Mouse (Mus musculus) heart, embryonic 10.5 days (tissue): Measurements from ENCODE around the gene C87436. TPM values are rescaled to one million over a fixed set of nuclear protein-coding genes. Genes with fewer than 3 reads are reported as not detected.

Experiments used
- DNase-seq: peaks from one replicate; pipeline ENCODE4 v3.0.0-alpha.2; 2017; ENCODE audit warnings: low spot score
- H3K27ac ChIP-seq: fragments of 300-500 bp; sonication (generic); 2 replicates; pipeline ENCODE4 v1.5.1; 2016; ENCODE audit warnings: mild to moderate bottlenecking
- H3K27me3 ChIP-seq: fragments of 300-500 bp; sonication (generic); 2 replicates; pipeline ENCODE4 v1.6.1; 2016; ENCODE audit warnings: mild to moderate bottlenecking; ENCODE audit not compliant: poor library complexity, insufficient read depth, severe bottlenecking
- H3K36me3 ChIP-seq: fragments of 300-500 bp; sonication (generic); 2 replicates; pipeline ENCODE4 v1.6.1; 2016; ENCODE audit warnings: mild to moderate bottlenecking, moderate library complexity
- H3K4me1 ChIP-seq: fragments of 300-500 bp; sonication (generic); 2 replicates; pipeline ENCODE4 v1.6.1; 2016; ENCODE audit warnings: mild to moderate bottlenecking
- H3K4me3 ChIP-seq: fragments of 300-500 bp; sonication (generic); 2 replicates; pipeline ENCODE4 v1.5.1; 2016; ENCODE audit warnings: mild to moderate bottlenecking, moderate library complexity
- H3K9me3 ChIP-seq: fragments of 300-500 bp; sonication (generic); 2 replicates; pipeline ENCODE4 v1.6.1; 2016; ENCODE audit warnings: mild to moderate bottlenecking, moderate library complexity
- WGBS: fragments of 180-500 bp; shearing (Covaris S2); methylation state at CpG from one replicate; pipeline ENCODE4 v1.1.7; 2016; 5-methylcytosine and 5-hydroxymethylcytosine counted together
- polyA plus RNA-seq: library from polyadenylated mRNA; unstranded; fragments of >200 nt; fragmentation: Nextera tagmentation; extraction: Ambion mirVana; gene quantifications from 2 replicates; pipeline ENCODE4 v1.2.1, GENCODE M21; 2016

The C87436 gene
- polyA plus RNA-seq, 1 experiment from 2014 or later = 18.0 TPM

GRCm38 (mm10) chr6:86495661-86496060 is 57.5 kb downstream of the C87436 start:
- WGBS = 47% methylated on average over 3 of the region's 3 CpGs
- 0 out of 2 replicates have a peak overlapping the region, but pooled peaks have one; percentile 84 for H3K27ac ChIP-seq
- H3K27me3 ChIP-seq = no peaks in the 10 kb centered on the region
- peaks cover 38% of the 10 kb centered on the region for H3K4me1 ChIP-seq
- no peak for DNase-seq
- no peaks in the 10 kb centered on the region for H3K36me3 ChIP-seq
- H3K9me3 ChIP-seq = no peaks in the 10 kb centered on the region
- H3K4me3 ChIP-seq = no peak overlapping the region

- 85% methylated on average over 8 of the region's 8 CpGs for WGBS
- H3K9me3 ChIP-seq = no peaks in the 10 kb centered on the region
- DNase-seq = no peak
- H3K27me3 ChIP-seq = no peaks in the 10 kb centered on the region
- peaks cover 38% of the 10 kb centered on the region for H3K4me1 ChIP-seq
- H3K27ac ChIP-seq = peak overlapping the region; percentile 84; the same call in 1 of the 2 replicates
- no peaks in the 10 kb centered on the region for H3K36me3 ChIP-seq
- no peak overlapping the region for H3K4me3 ChIP-seq
Observed at GRCm38 (mm10) chr6:86496127-86496526, 58.0 kb downstream of the C87436 start.

GRCm38 (mm10) chr6:86496585-86496984 is 58.4 kb downstream of the C87436 start:
- peak overlapping the region; percentile 84 for H3K27ac ChIP-seq
- H3K27me3 ChIP-seq = no peaks in the 10 kb centered on the region
- peaks cover 38% of the 10 kb centered on the region for H3K4me1 ChIP-seq
- no peak for DNase-seq
- H3K9me3 ChIP-seq = no peaks in the 10 kb centered on the region
- whole genome bisulfite sequencing = 74% methylated on average over 5 of the region's 5 CpGs
- peak overlapping the region; percentile 37 for H3K4me3 ChIP-seq
- H3K36me3 ChIP-seq = no peaks in the 10 kb centered on the region

GRCm38 (mm10) chr6:86497071-86497815 is 59.1 kb downstream of the C87436 start:
- Histone ChIP-seq H3K27me3 (no peaks in the 10 kb centered on the region), H3K4me3 (peak overlapping the region; percentile 37), H3K36me3 (no peaks in the 10 kb centered on the region), H3K27ac (peak overlapping the region; percentile 84), H3K4me1 (peaks cover 38% of the 10 kb centered on the region), H3K9me3 (no peaks in the 10 kb centered on the region)
- WGBS = 16% methylated on average over 13 of the region's 13 CpGs
- DNase-seq = no peak

- Histone ChIP-seq H3K4me3 (peak overlapping the region; percentile 37), H3K27me3 (no peaks in the 10 kb centered on the region), H3K36me3 (no peaks in the 10 kb centered on the region), H3K9me3 (no peaks in the 10 kb centered on the region), H3K27ac (peak overlapping the region; percentile 84), H3K4me1 (peaks cover 38% of the 10 kb centered on the region)
- DNase-seq = no peak
- WGBS = 69% methylated on average over 11 of the region's 11 CpGs
Observed at GRCm38 (mm10) chr6:86497942-86498732, 60.0 kb downstream of the C87436 start.

GRCm38 (mm10) chr6:86499571-86500109 is 61.5 kb downstream of the C87436 start:
- no peak overlapping the region for H3K4me3 ChIP-seq
- DNase-seq = no peak
- H3K36me3 ChIP-seq = no peaks in the 10 kb centered on the region
- WGBS = 62% methylated on average over 5 of the region's 5 CpGs
- H3K27ac ChIP-seq = peak overlapping the region; percentile 72
- H3K4me1 ChIP-seq = peaks cover 34% of the 10 kb centered on the region
- H3K9me3 ChIP-seq = no peaks in the 10 kb centered on the region
- H3K27me3 ChIP-seq = no peaks in the 10 kb centered on the region

GRCm38 (mm10) chr6:86503513-86503912 is 65.3 kb downstream of the C87436 start:
- Histone ChIP-seq H3K27me3 (no peaks in the 10 kb centered on the region), H3K4me1 (peaks cover 11% of the 10 kb centered on the region), H3K27ac (no peak overlapping the region), H3K9me3 (no peaks in the 10 kb centered on the region), H3K4me3 (no peak overlapping the region), H3K36me3 (no peaks in the 10 kb centered on the region)
- DNase-seq = no peak
- WGBS = 76% methylated on average over 4 of the region's 4 CpGs

GRCm38 (mm10) chr6:86505671-86506070 is 67.5 kb downstream of the C87436 start:
- Histone ChIP-seq H3K27me3 (no peaks in the 10 kb centered on the region), H3K4me3 (no peak overlapping the region), H3K27ac (no peak overlapping the region), H3K4me1 (no peaks in the 10 kb centered on the region; the same call in 1 of the 2 replicates), H3K36me3 (no peaks in the 10 kb centered on the region), H3K9me3 (no peaks in the 10 kb centered on the region)
- DNase-seq = no peak
- 67% methylated on average over 7 of the region's 7 CpGs for WGBS

- H3K27ac ChIP-seq = no peak overlapping the region
- H3K4me3 ChIP-seq = no peak overlapping the region
- no peaks in the 10 kb centered on the region for H3K36me3 ChIP-seq
- no peaks in the 10 kb centered on the region for H3K27me3 ChIP-seq
- DNase-seq = no peak
- no peaks in the 10 kb centered on the region for H3K9me3 ChIP-seq
- no peaks in the 10 kb centered on the region; the same call in 1 of the 2 replicates for H3K4me1 ChIP-seq
- 78% methylated on average over 3 of the region's 3 CpGs for WGBS
Observed at GRCm38 (mm10) chr6:86506309-86506708, 68.1 kb downstream of the C87436 start.

GRCm38 (mm10) chr6:86507116-86507515 is 68.9 kb downstream of the C87436 start:
- no peak overlapping the region for H3K27ac ChIP-seq
- DNase-seq = no peak

GRCm38 (mm10) chr6:86508736-86509135 is 70.6 kb downstream of the C87436 start:
- no peak overlapping the region for H3K4me3 ChIP-seq
- 81% methylated on average over 3 of the region's 3 CpGs for WGBS
- DNase-seq = no peak
- H3K4me1 ChIP-seq = no peaks in the 10 kb centered on the region; the same call in 1 of the 2 replicates
- no peaks in the 10 kb centered on the region for H3K9me3 ChIP-seq
- no peaks in the 10 kb centered on the region for H3K27me3 ChIP-seq
- no peaks in the 10 kb centered on the region for H3K36me3 ChIP-seq
- H3K27ac ChIP-seq = no peak overlapping the region

More at GRCm38 (mm10) chr6:86507116-86507515, 68.9 kb downstream of the C87436 start:
- Histone ChIP-seq H3K4me1 (no peaks in the 10 kb centered on the region; the same call in 1 of the 2 replicates), H3K27me3 (no peaks in the 10 kb centered on the region), H3K36me3 (no peaks in the 10 kb centered on the region), H3K9me3 (no peaks in the 10 kb centered on the region), H3K4me3 (no peak overlapping the region)

GRCm38 (mm10) chr6:86509194-86509865 is 71.2 kb downstream of the C87436 start:
- no peak for DNase-seq
- no peaks in the 10 kb centered on the region for H3K9me3 ChIP-seq
- H3K4me1 ChIP-seq = no peaks in the 10 kb centered on the region; the same call in 1 of the 2 replicates
- H3K27ac ChIP-seq = no peak overlapping the region
- no peaks in the 10 kb centered on the region for H3K27me3 ChIP-seq
- H3K4me3 ChIP-seq = no peak overlapping the region
- 66% methylated on average over 4 of the region's 4 CpGs for WGBS
- H3K36me3 ChIP-seq = no peaks in the 10 kb centered on the region
